Mouse (Mus musculus) heart, embryonic 11.5 days (tissue): ENCODE results near the gene Chd2. TPM values are rescaled to one million over a fixed set of nuclear protein-coding genes. Genes with fewer than 3 reads are reported as not detected.
A peak's percentile ranks its signal among the peaks of the same experiment; 100 is the strongest.

Experiments
- ATAC-seq: fragments of 200-750 bp; cut with Nextera tagmentation; replicated peaks from 2 replicates; pipeline ENCODE4 v1.8.0; 2017; ENCODE audit warnings: moderate library complexity; ENCODE audit not compliant: insufficient number of reproducible peaks, low FRiP score, low TSS enrichment
- H3K27ac ChIP-seq: fragments of 300-500 bp; sonication (generic); 2 replicates; pipeline ENCODE4 v1.5.1; 2014; ENCODE audit warnings: mild to moderate bottlenecking, low read depth, low read length
- H3K27me3 ChIP-seq: fragments of 300-500 bp; sonication (generic); 2 replicates; pipeline ENCODE4 v1.6.1; 2014; ENCODE audit warnings: mild to moderate bottlenecking, low read length, mixed read lengths; ENCODE audit not compliant: control insufficient read depth, insufficient read depth
- H3K36me3 ChIP-seq: fragments of 300-500 bp; sonication (generic); 2 replicates; pipeline ENCODE4 v1.6.1; 2014; ENCODE audit warnings: mild to moderate bottlenecking, low read length, moderate library complexity, mixed read lengths; ENCODE audit not compliant: control insufficient read depth, insufficient read depth
- H3K4me1 ChIP-seq: fragments of 300-500 bp; sonication (generic); 2 replicates; pipeline ENCODE4 v1.6.1; 2014; ENCODE audit warnings: low read length; ENCODE audit not compliant: control insufficient read depth, insufficient read depth
- H3K4me2 ChIP-seq: fragments of 300-500 bp; sonication (generic); 2 replicates; pipeline ENCODE4 v1.6.1; 2014; ENCODE audit warnings: mild to moderate bottlenecking, moderate library complexity
- H3K4me3 ChIP-seq: fragments of 300-500 bp; sonication (generic); 2 replicates; pipeline ENCODE4 v1.5.1; 2014; ENCODE audit warnings: low read depth, low read length
- H3K9ac ChIP-seq: fragments of 300-500 bp; sonication (generic); 2 replicates; pipeline ENCODE4 v1.6.1; 2014; ENCODE audit warnings: mild to moderate bottlenecking, low read depth, low read length, moderate library complexity
- H3K9me3 ChIP-seq: fragments of 300-500 bp; sonication (generic); replicated peaks from 2 replicates; pipeline ENCODE4 v1.6.1; 2016; ENCODE audit warnings: low read length; ENCODE audit not compliant: control insufficient read depth
- WGBS: fragments of 180-500 bp; shearing (Covaris S2); extraction: QIAGEN DNeasy Blood & Tissue Kit; methylation state at CpG from one replicate; pipeline ENCODE4 v1.1.7; 2014; ENCODE audit not compliant: insufficient replicate concordance; 5-methylcytosine and 5-hydroxymethylcytosine counted together
- polyA plus RNA-seq: library from polyadenylated mRNA; unstranded; fragments of >200 nt; fragmentation: Nextera tagmentation; extraction: Ambion mirVana; gene quantifications from 2 replicates; pipeline ENCODE4 v1.2.1, GENCODE M21; 2014

The Chd2 gene
- polyA plus RNA-seq, 1 experiment from 2014 or later = 45.6 TPM

- Histone ChIP-seq H3K9me3 (no peaks in the 10 kb centered on the region), H3K27ac (no peak overlapping the region), H3K4me1 (peaks cover 6% of the 10 kb centered on the region; the same call in 1 of the 2 replicates), H3K27me3 (peaks cover 23% of the 10 kb centered on the region), H3K9ac (peak overlapping the region; percentile 78; the same call in 1 of the 2 replicates), H3K36me3 (no peaks in the 10 kb centered on the region), H3K4me2 (peak overlapping the region; percentile 98), H3K4me3 (peak overlapping the region; percentile 72)
- 2% methylated on average over 17 of the region's 18 CpGs for WGBS
- ATAC-seq = peak; percentile 11; the same call in 1 of the 2 replicates
Measured at GRCm38 (mm10) chr7:73390426-73391001, 151.1 kb downstream of the Chd2 start.

- Histone ChIP-seq H3K4me1 (peaks cover 6% of the 10 kb centered on the region; the same call in 1 of the 2 replicates), H3K9ac (no peak overlapping the region), H3K4me2 (peak overlapping the region; percentile 98), H3K9me3 (no peaks in the 10 kb centered on the region), H3K27ac (no peak overlapping the region), H3K27me3 (peaks cover 23% of the 10 kb centered on the region), H3K4me3 (peak overlapping the region; percentile 72), H3K36me3 (no peaks in the 10 kb centered on the region)
- WGBS = 2% methylated on average over 15 of the region's 15 CpGs
- no peak for ATAC-seq
Measured at GRCm38 (mm10) chr7:73389871-73390294, 151.7 kb downstream of the Chd2 start.

- no peak for ATAC-seq
- Histone ChIP-seq H3K27ac (no peak overlapping the region), H3K36me3 (no peaks in the 10 kb centered on the region), H3K27me3 (peaks cover 23% of the 10 kb centered on the region), H3K9ac (no peak overlapping the region), H3K4me1 (peaks cover 6% of the 10 kb centered on the region; the same call in 1 of the 2 replicates), H3K4me3 (peak overlapping the region; percentile 72; the same call in 1 of the 2 replicates), H3K4me2 (peak overlapping the region; percentile 98), H3K9me3 (no peaks in the 10 kb centered on the region)
- WGBS = 14% methylated on average over 9 of the region's 9 CpGs
Measured at GRCm38 (mm10) chr7:73389419-73389818, 152.2 kb downstream of the Chd2 start.

GRCm38 (mm10) chr7:73388866-73389265 is 152.8 kb downstream of the Chd2 start:
- ATAC-seq = no peak
- peaks cover 26% of the 10 kb centered on the region for H3K27me3 ChIP-seq
- no peak overlapping the region for H3K9ac ChIP-seq
- no peak overlapping the region for H3K4me2 ChIP-seq
- 53% methylated on average over 2 of the region's 2 CpGs for WGBS
- H3K27ac ChIP-seq = no peak overlapping the region
- H3K4me1 ChIP-seq = peaks cover 6% of the 10 kb centered on the region; the same call in 1 of the 2 replicates
- no peaks in the 10 kb centered on the region for H3K9me3 ChIP-seq
- no peak overlapping the region for H3K4me3 ChIP-seq
- H3K36me3 ChIP-seq = no peaks in the 10 kb centered on the region

GRCm38 (mm10) chr7:73382843-73383242 is 158.8 kb downstream of the Chd2 start:
- ATAC-seq = no peak
- Histone ChIP-seq H3K9ac (no peak overlapping the region), H3K27me3 (peaks cover 28% of the 10 kb centered on the region), H3K4me2 (no peak overlapping the region), H3K27ac (no peak overlapping the region), H3K4me1 (no peaks in the 10 kb centered on the region), H3K36me3 (no peaks in the 10 kb centered on the region), H3K4me3 (no peak overlapping the region), H3K9me3 (no peaks in the 10 kb centered on the region)
- 76% methylated on average over 7 of the region's 7 CpGs for WGBS

- peaks cover 58% of the 10 kb centered on the region for H3K27me3 ChIP-seq
- H3K4me2 ChIP-seq = no peak overlapping the region
- H3K9me3 ChIP-seq = no peaks in the 10 kb centered on the region
- ATAC-seq = no peak
- H3K36me3 ChIP-seq = no peaks in the 10 kb centered on the region
- no peak overlapping the region for H3K9ac ChIP-seq
- no peak overlapping the region for H3K27ac ChIP-seq
- WGBS = 71% methylated on average over 6 of the region's 6 CpGs
- H3K4me3 ChIP-seq = no peak overlapping the region
- H3K4me1 ChIP-seq = peaks cover 6% of the 10 kb centered on the region; the same call in 1 of the 2 replicates
Measured at GRCm38 (mm10) chr7:73378034-73378433, 163.6 kb downstream of the Chd2 start.

GRCm38 (mm10) chr7:73377307-73377706 is 164.3 kb downstream of the Chd2 start:
- Histone ChIP-seq H3K4me3 (no peak overlapping the region), H3K4me1 (peaks cover 6% of the 10 kb centered on the region; the same call in 1 of the 2 replicates), H3K9me3 (no peaks in the 10 kb centered on the region), H3K36me3 (no peaks in the 10 kb centered on the region), H3K27ac (no peak overlapping the region), H3K4me2 (no peak overlapping the region), H3K9ac (no peak overlapping the region), H3K27me3 (peaks cover 62% of the 10 kb centered on the region)
- WGBS = 53% methylated on average over 12 of the region's 12 CpGs
- no peak for ATAC-seq
